Mouse (Mus musculus) myocyte (in vitro differentiated cells): ENCODE measurements at regions not wholly inside any gene's neighbourhood (a gene's known extent, or its start where the extent isn't known, plus 50 kb on each side); places are given as distances from the start of the nearest gene placed in this dataset.

Source experiments
- H3K27me3 ChIP-seq: one replicate; pipeline ENCODE4 v1.6.1; 2011; ENCODE audit not compliant: control insufficient read depth, insufficient read depth, insufficient read length
- H3K36me3 ChIP-seq: one replicate; pipeline ENCODE4 v1.6.1; 2011; ENCODE audit not compliant: control insufficient read depth, insufficient read depth
- H3K4me2 ChIP-seq: one replicate; pipeline ENCODE4 v1.6.1; 2011; ENCODE audit warnings: low read depth, control low read depth
- H3K4me3 ChIP-seq: one replicate; pipeline ENCODE4 v1.5.1; 2011; ENCODE audit warnings: mild to moderate bottlenecking, control low read depth, moderate library complexity
- H3K79me2 ChIP-seq: one replicate; pipeline ENCODE4 v1.6.1; 2011; ENCODE audit not compliant: control insufficient read depth, insufficient read depth
- H3ac ChIP-seq: one replicate; pipeline ENCODE4 v1.6.1; 2011; ENCODE audit not compliant: control insufficient read depth, insufficient read length
- CEBPB ChIP-seq: IDR thresholded peaks from 2 replicates; pipeline ENCODE4 v1.6.1; 2011; ENCODE audit warnings: mild to moderate bottlenecking, moderate library complexity; ENCODE audit not compliant: poor library complexity, insufficient read depth, severe bottlenecking
- E2F4 ChIP-seq: IDR thresholded peaks from one replicate; pipeline ENCODE4 v1.6.1; 2011; ENCODE audit warnings: mild to moderate bottlenecking, control low read depth, moderate library complexity; ENCODE audit not compliant: insufficient read depth
- MAX ChIP-seq: IDR thresholded peaks from one replicate; pipeline ENCODE4 v1.6.1; 2011; ENCODE audit warnings: low read depth, mild to moderate bottlenecking, control low read depth
- MYOD1 ChIP-seq, 3 experiments: IDR thresholded peaks; one replicate each; pipeline ENCODE4 v1.6.1; 2011; ENCODE audit warnings: control low read depth in 2 of 3, low read depth in 2 of 3, mild to moderate bottlenecking in 2 of 3, moderate library complexity in 1 of 3; ENCODE audit not compliant: insufficient read length in 2 of 3, control insufficient read depth in 1 of 3
- MYOG ChIP-seq, 3 experiments: IDR thresholded peaks; one replicate each; pipeline ENCODE4 v1.6.1; 2011; ENCODE audit warnings: control low read depth in 2 of 3, low read depth in 2 of 3, mild to moderate bottlenecking in 2 of 3; ENCODE audit not compliant: insufficient read length in 2 of 3, control insufficient read depth in 1 of 3, insufficient read depth in 1 of 3
- POLR2A ChIP-seq: IDR thresholded peaks from one replicate; pipeline ENCODE4 v1.6.1; 2011; ENCODE audit warnings: low read depth, mild to moderate bottlenecking, control low read depth, moderate library complexity; ENCODE audit not compliant: insufficient read length
- POLR2AphosphoS2 ChIP-seq: IDR thresholded peaks from one replicate; pipeline ENCODE4 v1.6.1; 2011; ENCODE audit warnings: low read depth, control low read depth; ENCODE audit not compliant: insufficient read length
- REST ChIP-seq: IDR thresholded peaks from one replicate; pipeline ENCODE4 v1.6.1; 2011; ENCODE audit warnings: mild to moderate bottlenecking, control low read depth, moderate library complexity; ENCODE audit not compliant: insufficient read depth, insufficient read length
- SRF ChIP-seq: IDR thresholded peaks from one replicate; pipeline ENCODE4 v1.6.1; 2011; ENCODE audit warnings: low read depth; ENCODE audit not compliant: control insufficient read depth, insufficient read length
- TCF12 ChIP-seq: IDR thresholded peaks from one replicate; pipeline ENCODE4 v1.6.1; 2011; ENCODE audit warnings: mild to moderate bottlenecking, control low read depth; ENCODE audit not compliant: poor library complexity, insufficient read depth, severe bottlenecking
- TCF3 ChIP-seq: IDR thresholded peaks from one replicate; pipeline ENCODE4 v1.6.1; 2011; ENCODE audit warnings: low read depth, control low read depth; ENCODE audit not compliant: insufficient read length
- USF1 ChIP-seq: IDR thresholded peaks from one replicate; pipeline ENCODE4 v1.6.1; 2011; ENCODE audit warnings: low read depth, mild to moderate bottlenecking, control low read depth, moderate library complexity

GRCm38 (mm10) chr15:8884608-8885467 lies 82.9 kb upstream of the Ranbp3l start:
- no peaks in the 10 kb centered on the region for H3K79me2 ChIP-seq
- H3K4me3 ChIP-seq, result no peak overlapping the region
- no peak overlapping the region for H3K4me2 ChIP-seq
- H3ac ChIP-seq, result no peak overlapping the region
- TF ChIP-seq CEBPB (no peak), POLR2AphosphoS2 (no peak)
- H3K27me3 ChIP-seq, result no peaks in the 10 kb centered on the region
- no peaks in the 10 kb centered on the region for H3K36me3 ChIP-seq

GRCm38 (mm10) chr15:8882880-8883539 lies 84.7 kb upstream of the Ranbp3l start:
- Histone ChIP-seq H3K4me3 (no peak overlapping the region), H3K27me3 (no peaks in the 10 kb centered on the region), H3K4me2 (no peak overlapping the region), H3K79me2 (no peaks in the 10 kb centered on the region), H3K36me3 (no peaks in the 10 kb centered on the region), H3ac (no peak overlapping the region)
- TF ChIP-seq MAX, result no peak
- no peak for TF ChIP-seq TCF3
- no peak for TF ChIP-seq TCF12
- TF ChIP-seq MYOG (IDR thresholded peaks at IDR 0.05; ENCODE audit: control insufficient read depth in 1 of 3, insufficient read depth in 1 of 3, insufficient read length in 2 of 3, low read depth in 2 of 3), result no peak
- no peak for TF ChIP-seq E2F4
- TF ChIP-seq POLR2AphosphoS2, result no peak
- TF ChIP-seq SRF, result no peak
- no peak for TF ChIP-seq CEBPB
- TF ChIP-seq POLR2A, result no peak
- TF ChIP-seq USF1, result no peak
- TF ChIP-seq MYOD1 (IDR thresholded peaks at IDR 0.05; ENCODE audit: control insufficient read depth in 1 of 3, insufficient read length in 2 of 3, low read depth in 2 of 3), result no peak
- no peak for TF ChIP-seq REST

- Histone ChIP-seq H3K27me3 (no peaks in the 10 kb centered on the region), H3K4me2 (no peak overlapping the region), H3K4me3 (no peak overlapping the region), H3K36me3 (no peaks in the 10 kb centered on the region), H3K79me2 (no peaks in the 10 kb centered on the region), H3ac (no peak overlapping the region)
- TF ChIP-seq TCF12 (no peak), MYOD1 (IDR thresholded peaks at IDR 0.05; ENCODE audit: control insufficient read depth in 1 of 3, insufficient read length in 2 of 3, low read depth in 2 of 3) (no peak), POLR2AphosphoS2 (no peak), POLR2A (no peak), MAX (no peak), MYOG (IDR thresholded peaks at IDR 0.05; ENCODE audit: control insufficient read depth in 1 of 3, insufficient read depth in 1 of 3, insufficient read length in 2 of 3, low read depth in 2 of 3) (no peak), CEBPB (no peak), SRF (no peak), TCF3 (no peak), REST (no peak), E2F4 (no peak), USF1 (no peak)
Measured at GRCm38 (mm10) chr15:8874884-8875493, 92.8 kb upstream of the Ranbp3l start.

GRCm38 (mm10) chr15:8868021-8868420 lies 99.7 kb upstream of the Ranbp3l start:
- Histone ChIP-seq H3K27me3 (no peaks in the 10 kb centered on the region), H3K36me3 (no peaks in the 10 kb centered on the region), H3K79me2 (no peaks in the 10 kb centered on the region), H3K4me3 (no peak overlapping the region), H3K4me2 (no peak overlapping the region), H3ac (no peak overlapping the region)
- TF ChIP-seq MYOG (IDR thresholded peaks at IDR 0.05; ENCODE audit: control insufficient read depth in 1 of 3, insufficient read depth in 1 of 3, insufficient read length in 2 of 3, low read depth in 2 of 3) (no peak), MYOD1 (IDR thresholded peaks at IDR 0.05; ENCODE audit: control insufficient read depth in 1 of 3, insufficient read length in 2 of 3, low read depth in 2 of 3) (no peak), E2F4 (no peak), USF1 (no peak), TCF3 (no peak), SRF (no peak), TCF12 (no peak), CEBPB (no peak), POLR2A (no peak)
